Comparison of ENCODE assay signal across 11 mouse cellular contexts in the genomic region with DNA sequence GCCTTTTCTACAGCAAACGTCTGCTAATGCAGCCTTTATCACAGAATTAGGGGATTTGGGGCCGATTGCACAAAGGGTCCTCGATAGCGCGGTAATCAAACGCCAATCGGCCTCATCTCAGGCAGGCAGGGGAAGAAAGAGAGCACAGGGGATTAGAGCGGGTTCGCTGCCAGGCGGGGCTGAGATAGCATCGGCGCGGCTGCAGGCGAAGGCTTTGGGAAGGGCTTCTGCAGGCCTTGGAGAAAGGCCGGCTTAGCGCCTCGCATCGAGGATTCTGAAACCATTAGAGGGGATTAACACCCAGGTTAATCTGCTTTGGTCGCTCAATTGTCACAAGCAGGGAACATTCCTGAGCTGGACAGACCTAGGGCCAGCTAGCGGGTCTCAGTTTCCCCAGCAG. TPM values are rescaled to one million over a fixed set of nuclear protein-coding genes. Genes with fewer than 3 reads are reported as not detected.
A peak's percentile ranks its signal among the peaks of the same experiment; 100 is the strongest.
DNase-seq lines count a peak whose midpoint lies in the region; ATAC-seq lines count a peak whose summit lies in the region.
"Had no signal": no experiment of that assay in that cellular context is flagged by ENCODE, and none has a peak within 500 bp of the region (broad histone marks: within the 10 kb centered on the region; RNA-seq: fewer than 3 reads in every experiment).

No protein-coding gene starts in this region.

- H3K9ac ChIP-seq in heart, embryonic 14.5 days (ENCODE audit: low read length) = peak overlapping the region; percentile 96
- H3K9ac ChIP-seq in embryonic facial prominence, embryonic 11.5 days (replicated peaks; ENCODE audit: low read length) = peak overlapping the region; percentile 60
- peak overlapping the region; percentile 26; the same call in 1 of the 2 replicates for H3K9ac ChIP-seq in neural tube, embryonic 12.5 days

- peaks cover 36% of the 10 kb centered on the region for H3K27me3 ChIP-seq in heart, embryonic 14.5 days (ENCODE audit: control insufficient read depth, insufficient read depth, low read length)
- peaks cover 14% of the 10 kb centered on the region for H3K27me3 ChIP-seq in embryonic facial prominence, embryonic 11.5 days (ENCODE audit: control insufficient read depth, insufficient read depth, low read length)
- peaks cover 55% of the 10 kb centered on the region for H3K27me3 ChIP-seq in limb, embryonic 10.5 days (ENCODE audit: low read depth, poor library complexity, severe bottlenecking)
- peaks cover 30% of the 10 kb centered on the region for H3K27me3 ChIP-seq in neural tube, embryonic 12.5 days (replicated peaks)

- DNase-seq in heart, postnatal 4 days = no peak
- DNase-seq in embryonic facial prominence, embryonic 11.5 days (ENCODE audit: low spot score) = no peak
- DNase-seq in limb, embryonic 10.5 days (ENCODE audit: low spot score) = peak; percentile 41
- DNase-seq in left cerebral cortex, postnatal 25 days (ENCODE audit: low spot score in 2 of 2) = no peak
- no peak for DNase-seq in thymus, postnatal 36 days
- no peak for DNase-seq in layer of hippocampus, adult 18-20 months (ENCODE audit: low spot score in 2 of 2)
- DNase-seq: cerebellum, adult 9-11 months had no signal

- H3K9me3 ChIP-seq in heart, embryonic 14.5 days (ENCODE audit: control insufficient read depth, low read length) = no peaks in the 10 kb centered on the region
- no peaks in the 10 kb centered on the region for H3K9me3 ChIP-seq in embryonic facial prominence, embryonic 11.5 days (replicated peaks; ENCODE audit: control insufficient read depth, low read length)
- no peaks in the 10 kb centered on the region for H3K9me3 ChIP-seq in limb, embryonic 10.5 days (replicated peaks)
- no peaks in the 10 kb centered on the region for H3K9me3 ChIP-seq in neural tube, embryonic 12.5 days

- ATAC-seq in heart, embryonic 14.5 days (ENCODE audit: insufficient number of reproducible peaks, insufficient read depth, low FRiP score, low read depth) = no peak
- no peak for ATAC-seq in embryonic facial prominence, embryonic 11.5 days (replicated peaks; ENCODE audit: insufficient number of reproducible peaks, low FRiP score, low TSS enrichment, low read depth)
- ATAC-seq in neural tube, embryonic 12.5 days (ENCODE audit: low FRiP score, low read depth) = no peak

- no peak overlapping the region for H3K27ac ChIP-seq in heart, embryonic 14.5 days (replicated peaks in 1 of 2; ENCODE audit: control insufficient read depth in 1 of 2, insufficient read depth in 1 of 2, low read depth in 2 of 2, low read length in 2 of 2)
- H3K27ac ChIP-seq in embryonic facial prominence, embryonic 11.5 days (replicated peaks; ENCODE audit: low read depth, low read length) = no peak overlapping the region
- peak overlapping the region; percentile 93 for H3K27ac ChIP-seq in limb, embryonic 10.5 days
- no peak overlapping the region for H3K27ac ChIP-seq in neural tube, embryonic 12.5 days

- no peak overlapping the region for H3K4me3 ChIP-seq in heart, embryonic 14.5 days (ENCODE audit: control insufficient read depth in 1 of 2, insufficient read depth in 1 of 2, low read depth in 1 of 2, low read length in 2 of 2)
- no peak overlapping the region for H3K4me3 ChIP-seq in embryonic facial prominence, embryonic 11.5 days (ENCODE audit: low read depth, low read length)
- H3K4me3 ChIP-seq in limb, embryonic 10.5 days = peak overlapping the region; percentile 29
- H3K4me3 ChIP-seq in neural tube, embryonic 12.5 days = no peak overlapping the region

- WGBS in heart, embryonic 14.5 days = 8% methylated on average over 20 of the region's 20 CpGs
- 6% methylated on average over 20 of the region's 20 CpGs for WGBS in embryonic facial prominence, embryonic 11.5 days
- WGBS in limb, embryonic 10.5 days = 9% methylated on average over 20 of the region's 20 CpGs
- 9% methylated on average over 20 of the region's 20 CpGs for WGBS in neural tube, embryonic 12.5 days

- peak overlapping the region; percentile 95 for H3K4me2 ChIP-seq in heart, embryonic 14.5 days (ENCODE audit: low read length)
- no peak overlapping the region for H3K4me2 ChIP-seq in embryonic facial prominence, embryonic 11.5 days (ENCODE audit: low read depth, low read length)
- H3K4me2 ChIP-seq in neural tube, embryonic 12.5 days (replicated peaks) = peak overlapping the region; percentile 93

- peaks cover 9% of the 10 kb centered on the region for H3K36me3 ChIP-seq in heart, embryonic 14.5 days (ENCODE audit: control insufficient read depth, insufficient read depth, low read length)
- peaks cover 3% of the 10 kb centered on the region; the same call in 1 of the 2 replicates for H3K36me3 ChIP-seq in embryonic facial prominence, embryonic 11.5 days (replicated peaks; ENCODE audit: control insufficient read depth, insufficient read depth, low read depth, low read length)
- peaks cover 14% of the 10 kb centered on the region for H3K36me3 ChIP-seq in limb, embryonic 10.5 days
- H3K36me3 ChIP-seq in neural tube, embryonic 12.5 days = peaks cover 11% of the 10 kb centered on the region

- intact Hi-C loops in left cerebral cortex, postnatal 25 days (cut with DNase I) = loop anchor here (10.0 kb wide), 1 partner anchor 314 kb away; a partner anchor contains a TSS

- H3K4me1 ChIP-seq in heart, embryonic 14.5 days (ENCODE audit: control insufficient read depth in 2 of 2, insufficient read depth in 2 of 2, low read length in 2 of 2) = peaks cover 11 to 16% of the 10 kb centered on the region in 2 experiments
- H3K4me1 ChIP-seq in embryonic facial prominence, embryonic 11.5 days (ENCODE audit: control insufficient read depth, insufficient read depth, low read length) = no peaks in the 10 kb centered on the region; the same call in 1 of the 2 replicates
- H3K4me1 ChIP-seq in limb, embryonic 10.5 days = peaks cover 27% of the 10 kb centered on the region
- peaks cover 18% of the 10 kb centered on the region for H3K4me1 ChIP-seq in neural tube, embryonic 12.5 days

RNA-seq across cellular contexts. Expression of a gene that starts 5.7 kb away (rescaled TPM):
- not detected in 2 replicates for polyA plus RNA-seq in heart, embryonic 14.5 days (2014; fragmentation: Nextera tagmentation; extraction: Ambion mirVana)
- not detected for total RNA-seq in heart, postnatal 4 days (2021)
- 0.24 TPM in 1 of 2 replicates, not detected in the other for polyA plus RNA-seq in embryonic facial prominence, embryonic 11.5 days (2014; fragmentation: Nextera tagmentation; extraction: Ambion mirVana)
- 0.13 TPM in 1 of 2 replicates, not detected in the other for polyA plus RNA-seq in limb, embryonic 10.5 days (2016; fragmentation: Nextera tagmentation; extraction: Ambion mirVana)
- not detected in 2 replicates for polyA plus RNA-seq in neural tube, embryonic 12.5 days (2016; fragmentation: Nextera tagmentation; extraction: Ambion mirVana)
- not detected for total RNA-seq in left cerebral cortex, postnatal 25 days (2021)
- not detected for total RNA-seq in layer of hippocampus, adult 18-20 months (2021)
- total RNA-seq: CH12.LX; liver, adult 2 months had no signal
- polyA plus RNA-seq: liver, adult 2 months had no signal

RNA-seq across cellular contexts. Expression of a gene that starts 7.4 kb away (rescaled TPM):
- polyA plus RNA-seq in heart, embryonic 14.5 days (2014; fragmentation: Nextera tagmentation; extraction: Ambion mirVana) = 25.4 and 25.5 TPM in 2 replicates
- 10 to 100 TPM; 14.3 to 16.3 TPM for total RNA-seq in heart, postnatal 4 days (2021)
- polyA plus RNA-seq in embryonic facial prominence, embryonic 11.5 days (2014; fragmentation: Nextera tagmentation; extraction: Ambion mirVana) = 66.2 and 69.5 TPM in 2 replicates
- 94.2 and 103 TPM in 2 replicates for polyA plus RNA-seq in limb, embryonic 10.5 days (2016; fragmentation: Nextera tagmentation; extraction: Ambion mirVana)
- 156 and 162 TPM in 2 replicates for polyA plus RNA-seq in neural tube, embryonic 12.5 days (2016; fragmentation: Nextera tagmentation; extraction: Ambion mirVana)
- total RNA-seq in left cerebral cortex, postnatal 25 days (2021) = 10 to 100 TPM; 39.5 to 46.0 TPM
- total RNA-seq in layer of hippocampus, adult 18-20 months (2021) = 10 to 100 TPM; 42.0 to 45.9 TPM

RNA-seq across cellular contexts. Expression of a gene that starts 9.4 kb away (rescaled TPM):
- 25.0 and 27.4 TPM in 2 replicates for polyA plus RNA-seq in heart, embryonic 14.5 days (2014; fragmentation: Nextera tagmentation; extraction: Ambion mirVana)
- total RNA-seq in heart, postnatal 4 days (2021) = 10 to 100 TPM; 18.3 to 18.8 TPM
- 38.4 and 40.3 TPM in 2 replicates for polyA plus RNA-seq in embryonic facial prominence, embryonic 11.5 days (2014; fragmentation: Nextera tagmentation; extraction: Ambion mirVana)
- polyA plus RNA-seq in limb, embryonic 10.5 days (2016; fragmentation: Nextera tagmentation; extraction: Ambion mirVana) = 56.0 and 63.4 TPM in 2 replicates
- polyA plus RNA-seq in neural tube, embryonic 12.5 days (2016; fragmentation: Nextera tagmentation; extraction: Ambion mirVana) = 52.1 and 54.6 TPM in 2 replicates
- 10 to 100 TPM; 28.7 to 30.1 TPM for total RNA-seq in left cerebral cortex, postnatal 25 days (2021)
- total RNA-seq in layer of hippocampus, adult 18-20 months (2021) = 10 to 100 TPM; 27.6 to 28.6 TPM

RNA-seq across cellular contexts. Expression of a gene that starts 22.1 kb away (rescaled TPM):
- not detected in 2 replicates for polyA plus RNA-seq in heart, embryonic 14.5 days (2014; fragmentation: Nextera tagmentation; extraction: Ambion mirVana)
- not detected for total RNA-seq in heart, postnatal 4 days (2021)
- polyA plus RNA-seq in embryonic facial prominence, embryonic 11.5 days (2014; fragmentation: Nextera tagmentation; extraction: Ambion mirVana) = not detected in 2 replicates
- polyA plus RNA-seq in limb, embryonic 10.5 days (2016; fragmentation: Nextera tagmentation; extraction: Ambion mirVana) = not detected in 2 replicates
- polyA plus RNA-seq in neural tube, embryonic 12.5 days (2016; fragmentation: Nextera tagmentation; extraction: Ambion mirVana) = not detected in 2 replicates
- not detected for total RNA-seq in left cerebral cortex, postnatal 25 days (2021)
- not detected for total RNA-seq in layer of hippocampus, adult 18-20 months (2021)
- total RNA-seq: CH12.LX; liver, adult 2 months had no signal
- polyA plus RNA-seq: liver, adult 2 months had no signal

RNA-seq across cellular contexts. Expression of a gene that starts 22.2 kb away (rescaled TPM):
- 45.1 and 49.7 TPM in 2 replicates for polyA plus RNA-seq in heart, embryonic 14.5 days (2014; fragmentation: Nextera tagmentation; extraction: Ambion mirVana)
- total RNA-seq in heart, postnatal 4 days (2021) = 10 to 100 TPM; 53.5 to 54.8 TPM
- 68.8 and 76.6 TPM in 2 replicates for polyA plus RNA-seq in embryonic facial prominence, embryonic 11.5 days (2014; fragmentation: Nextera tagmentation; extraction: Ambion mirVana)
- 100 and 116 TPM in 2 replicates for polyA plus RNA-seq in limb, embryonic 10.5 days (2016; fragmentation: Nextera tagmentation; extraction: Ambion mirVana)
- polyA plus RNA-seq in neural tube, embryonic 12.5 days (2016; fragmentation: Nextera tagmentation; extraction: Ambion mirVana) = 96.7 and 101 TPM in 2 replicates
- total RNA-seq in left cerebral cortex, postnatal 25 days (2021) = 100 to 1,000 TPM in 1 of 2 experiments, 10 to 100 TPM in 1; 98.0 to 102 TPM
- total RNA-seq in layer of hippocampus, adult 18-20 months (2021) = 100 to 1,000 TPM; 102 to 106 TPM

Comparison
In these comparisons a context has a peak if more than half of its experiments do, and no peak if none do; other contexts are left out.
1. H3K9ac ChIP-seq: peak in every context shown above with its lines; median percentile 96 in heart, embryonic 14.5 days; 60 in embryonic facial prominence, embryonic 11.5 days; 26 in neural tube, embryonic 12.5 days.